Mouse (Mus musculus): ENCODE data around the gene Wdr17. TPM values are rescaled to one million over a fixed set of nuclear protein-coding genes. Genes with fewer than 3 reads are reported as not detected.

The Wdr17 gene
- polyA plus RNA-seq, 1 experiment from 2014 or later: 5.7 TPM

DNA sequence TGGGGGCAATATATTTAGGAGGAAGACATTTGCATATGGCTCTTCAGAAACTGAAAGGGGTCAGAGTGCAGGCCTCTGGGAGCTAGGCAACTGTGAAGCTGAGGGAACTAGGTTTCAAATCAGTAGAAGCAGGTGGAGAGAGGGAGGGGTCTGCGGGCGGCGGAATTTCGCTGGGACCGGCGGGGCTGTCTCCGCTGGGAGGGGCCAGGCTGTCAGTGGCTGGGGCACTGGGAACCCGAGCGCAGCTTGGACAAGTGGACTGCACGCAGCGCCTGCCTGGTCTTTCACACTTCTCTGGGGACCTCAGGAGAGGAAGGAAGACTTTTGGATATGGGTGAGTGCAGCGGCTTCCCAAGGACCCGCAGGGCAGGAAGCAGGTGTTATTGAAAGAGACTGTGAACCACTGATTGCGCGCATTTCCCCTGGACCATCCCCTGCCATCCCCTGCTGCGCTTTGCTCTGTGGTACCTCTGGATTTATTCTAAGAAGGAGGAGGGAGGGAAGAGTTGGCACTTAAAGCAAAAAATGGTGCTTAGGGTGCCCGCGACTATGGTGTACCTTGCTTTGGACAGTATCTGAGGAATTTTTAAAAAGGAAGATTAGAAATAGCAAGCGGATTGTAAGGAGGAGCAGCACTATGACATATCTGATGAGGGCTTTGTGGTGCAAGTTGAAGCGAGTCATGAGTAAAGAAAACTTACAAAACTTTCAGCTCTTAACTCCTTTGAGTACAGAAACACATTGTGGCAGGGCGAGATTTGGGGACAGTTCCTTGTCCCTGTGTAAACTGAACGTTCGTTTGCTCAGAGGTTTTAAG, 107.5 kb downstream of the Wdr17 start:
- Histone ChIP-seq H3K27me3 (no peaks in the 10 kb centered on the region), H3K27ac (peak overlapping the region; percentile 41; the same call in 1 of the 2 replicates), H3K9ac (peak overlapping the region; percentile 39), H3K9me3 (replicated peaks) (no peaks in the 10 kb centered on the region), H3K4me1 (peaks cover 15% of the 10 kb centered on the region), H3K4me2 (replicated peaks) (peak overlapping the region; percentile 75), H3K36me3 (no peaks in the 10 kb centered on the region), H3K4me3 (peak overlapping the region; percentile 36)
- under 1% methylated on average over 23 of the region's 23 CpGs for WGBS
- ATAC-seq (ENCODE audit: low FRiP score): peak; percentile 76

DNA sequence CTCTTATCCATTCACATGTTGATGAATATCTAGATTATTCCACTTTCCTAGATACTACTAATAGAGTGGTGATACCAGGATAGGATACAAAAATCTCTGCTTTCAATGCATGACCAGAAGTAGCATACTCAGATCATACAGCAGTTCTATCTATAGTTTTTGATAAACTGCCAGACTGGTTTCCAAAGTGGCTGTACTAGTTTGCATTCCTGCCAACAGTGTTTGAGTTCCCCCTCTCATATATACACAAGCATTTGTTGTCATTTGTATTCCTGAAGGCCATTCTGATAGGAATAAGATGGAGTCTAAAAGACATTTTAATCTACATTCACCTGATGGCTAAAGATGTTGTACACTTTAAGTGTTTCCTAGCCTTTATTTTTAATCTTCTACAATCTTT, 110.0 kb downstream of the Wdr17 start:
- Histone ChIP-seq H3K27ac (no peak overlapping the region), H3K4me3 (no peak overlapping the region), H3K4me1 (peaks cover 15% of the 10 kb centered on the region), H3K27me3 (no peaks in the 10 kb centered on the region), H3K4me2 (replicated peaks) (no peak overlapping the region), H3K36me3 (no peaks in the 10 kb centered on the region), H3K9me3 (replicated peaks) (no peaks in the 10 kb centered on the region), H3K9ac (no peak overlapping the region)
- no peak for ATAC-seq (ENCODE audit: low FRiP score)

DNA sequence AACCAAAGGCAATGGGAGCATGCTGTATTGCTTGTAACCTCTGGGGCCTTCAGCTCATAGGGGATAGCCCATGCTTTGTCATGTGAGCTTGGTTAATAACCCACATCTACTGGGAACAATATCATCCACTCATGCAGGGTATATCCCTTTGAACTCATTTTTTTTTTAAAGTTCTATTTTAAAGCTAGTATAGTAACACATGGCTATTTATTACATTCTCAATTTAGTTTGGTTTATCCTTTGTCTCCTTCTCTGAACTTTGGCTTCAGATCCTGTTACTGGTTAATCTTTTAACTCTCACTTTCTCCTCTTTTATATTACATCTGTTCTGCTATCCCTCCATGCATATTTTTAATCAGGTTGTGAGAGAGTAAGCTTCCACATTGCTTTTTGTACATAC, 110.7 kb downstream of the Wdr17 start:
- Histone ChIP-seq H3K27ac (no peak overlapping the region), H3K4me1 (peaks cover 15% of the 10 kb centered on the region), H3K27me3 (no peaks in the 10 kb centered on the region), H3K4me2 (replicated peaks) (no peak overlapping the region), H3K9ac (no peak overlapping the region), H3K4me3 (no peak overlapping the region), H3K9me3 (replicated peaks) (no peaks in the 10 kb centered on the region), H3K36me3 (no peaks in the 10 kb centered on the region)
- ATAC-seq (ENCODE audit: low FRiP score): no peak

DNA sequence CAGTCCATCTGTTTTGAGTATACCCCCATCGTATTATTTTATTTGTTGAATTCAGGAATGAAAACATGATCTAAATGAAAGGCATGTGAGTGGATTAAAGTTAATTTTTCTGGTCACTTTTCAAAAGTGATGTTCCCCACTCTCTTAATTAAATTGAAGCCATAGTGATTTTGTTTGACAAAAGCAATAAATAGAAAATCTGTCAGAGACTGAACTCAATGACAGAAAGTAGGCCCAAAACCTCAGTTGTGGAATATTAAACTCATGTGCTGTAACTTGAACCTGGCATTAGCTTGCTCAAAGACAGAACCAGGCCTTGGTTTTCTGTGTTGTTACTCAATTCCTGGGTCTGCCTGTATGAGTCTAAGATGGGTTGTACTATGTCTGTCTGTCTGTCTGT, 129.3 kb downstream of the Wdr17 start:
- Histone ChIP-seq H3K27ac (no peak overlapping the region), H3K36me3 (no peaks in the 10 kb centered on the region), H3K4me2 (replicated peaks) (no peak overlapping the region), H3K9me3 (replicated peaks) (no peaks in the 10 kb centered on the region), H3K9ac (no peak overlapping the region), H3K4me3 (no peak overlapping the region), H3K27me3 (no peaks in the 10 kb centered on the region), H3K4me1 (no peaks in the 10 kb centered on the region)
- WGBS: 86% methylated on average over 1 of the region's 1 CpGs
- no peak for ATAC-seq (ENCODE audit: low FRiP score)

DNA sequence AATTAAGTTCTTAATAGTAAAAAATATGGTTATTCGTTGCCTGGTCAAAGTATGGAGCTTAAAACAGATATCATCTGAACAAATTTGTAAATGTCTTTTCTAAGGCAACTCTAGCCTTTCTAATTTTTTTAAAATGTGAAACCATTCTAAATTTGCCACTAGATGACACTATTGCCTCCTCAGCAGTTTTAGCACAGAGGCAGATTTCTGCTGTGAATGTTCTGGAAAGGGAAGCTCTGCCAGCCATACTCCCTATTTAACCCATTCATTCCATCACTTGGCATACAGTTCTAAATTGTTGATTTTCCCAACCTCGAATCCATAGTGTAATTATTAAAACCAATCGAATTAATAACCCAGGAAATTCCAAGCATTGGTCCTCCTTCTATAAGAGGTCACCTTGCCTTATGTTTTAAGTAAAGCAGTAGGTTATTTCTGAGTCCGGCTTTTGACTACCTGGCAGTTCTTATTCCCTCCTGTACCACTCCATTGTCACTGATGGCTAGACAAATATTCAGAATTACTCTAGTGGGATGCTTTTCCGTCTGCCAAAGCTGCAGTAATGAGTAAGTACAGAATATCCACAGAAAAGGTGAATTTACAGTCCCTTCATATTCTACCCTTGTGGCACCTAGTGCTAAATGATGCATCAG, 150.2 kb downstream of the Wdr17 start:
- ATAC-seq (ENCODE audit: low FRiP score): no peak
- no peak overlapping the region for H3K4me2 ChIP-seq (replicated peaks)

DNA sequence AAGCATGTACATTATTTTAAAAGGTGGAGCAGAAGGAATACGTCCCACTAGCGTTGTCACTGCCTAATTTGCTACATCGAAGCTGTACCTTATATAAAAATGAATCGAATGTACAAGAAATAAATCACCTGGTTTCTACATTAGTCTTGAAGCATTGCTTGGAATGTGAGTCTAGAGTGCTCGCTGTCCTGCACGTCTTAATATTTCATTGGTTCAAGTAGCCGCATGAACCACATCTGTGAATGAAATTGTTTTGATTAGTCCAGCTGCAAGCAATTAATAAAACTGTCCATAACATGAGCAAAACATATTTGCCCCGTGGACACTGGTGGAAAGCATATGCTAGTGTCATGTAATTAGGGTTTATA, 162.3 kb downstream of the Wdr17 start:
- WGBS: 16% methylated on average over 8 of the region's 8 CpGs
- H3K4me3 ChIP-seq: peak overlapping the region; percentile 51
- no peaks in the 10 kb centered on the region for H3K36me3 ChIP-seq
- H3K4me2 ChIP-seq (replicated peaks): peak overlapping the region; percentile 60
- peak overlapping the region; percentile 23; the same call in 1 of the 2 replicates for H3K9ac ChIP-seq
- peak; percentile 55 for ATAC-seq (ENCODE audit: low FRiP score)
- H3K27me3 ChIP-seq: no peaks in the 10 kb centered on the region
- H3K9me3 ChIP-seq (replicated peaks): no peaks in the 10 kb centered on the region
- H3K4me1 ChIP-seq: peaks cover 7% of the 10 kb centered on the region; the same call in 1 of the 2 replicates
- no peak overlapping the region for H3K27ac ChIP-seq

More for the DNA sequence above, 150.2 kb downstream of the Wdr17 start:
- Histone ChIP-seq H3K4me1 (no peaks in the 10 kb centered on the region), H3K9me3 (replicated peaks) (no peaks in the 10 kb centered on the region), H3K36me3 (no peaks in the 10 kb centered on the region), H3K27me3 (0 out of 2 replicates have a peak, but pooled peaks cover 3% of the 10 kb centered on the region), H3K4me3 (no peak overlapping the region), H3K27ac (no peak overlapping the region), H3K9ac (no peak overlapping the region)
- 67% methylated on average over 5 of the region's 5 CpGs for WGBS

DNA sequence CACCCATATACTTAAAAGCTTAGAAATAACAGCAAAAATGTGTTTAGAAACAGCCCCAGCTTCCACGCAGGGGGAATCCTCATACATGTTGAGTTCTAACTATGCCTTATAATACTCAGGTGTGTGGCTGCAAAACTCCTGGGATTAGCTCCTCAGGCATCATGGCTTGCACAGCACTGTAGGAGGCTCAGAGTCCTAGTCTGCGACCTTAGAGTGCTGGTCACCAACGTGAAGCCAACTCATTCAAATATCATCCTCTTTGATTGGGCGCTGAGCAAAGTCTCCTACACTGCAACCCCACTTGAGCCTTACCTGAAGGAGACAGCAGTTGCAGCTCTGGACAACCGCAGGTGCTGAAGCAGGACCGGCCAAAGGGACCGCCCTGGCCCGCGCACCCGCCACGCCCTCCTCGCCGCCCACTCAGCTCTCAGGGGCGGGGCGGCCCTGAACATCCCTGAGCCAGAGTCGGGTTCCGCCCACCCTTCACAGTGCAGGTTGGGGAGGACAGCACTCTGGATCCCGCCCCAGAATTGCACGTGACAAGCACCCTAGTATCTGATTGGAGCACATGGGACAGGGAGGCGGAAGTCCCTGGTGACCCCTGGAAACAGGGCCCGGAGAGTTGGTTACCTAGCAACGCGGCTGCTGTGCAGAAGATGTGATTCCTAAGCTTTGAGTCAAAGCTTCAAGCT, 162.9 kb downstream of the Wdr17 start:
- no peaks in the 10 kb centered on the region for H3K9me3 ChIP-seq (replicated peaks)
- H3K9ac ChIP-seq: peak overlapping the region; percentile 53
- WGBS: 2% methylated on average over 23 of the region's 23 CpGs
- H3K4me1 ChIP-seq: peaks cover 7% of the 10 kb centered on the region; the same call in 1 of the 2 replicates
- ATAC-seq (ENCODE audit: low FRiP score): peak; percentile 100
- H3K27me3 ChIP-seq: no peaks in the 10 kb centered on the region
- peak overlapping the region; percentile 60 for H3K4me2 ChIP-seq (replicated peaks)
- no peak overlapping the region for H3K27ac ChIP-seq
- H3K36me3 ChIP-seq: no peaks in the 10 kb centered on the region
- H3K4me3 ChIP-seq: peak overlapping the region; percentile 51

DNA sequence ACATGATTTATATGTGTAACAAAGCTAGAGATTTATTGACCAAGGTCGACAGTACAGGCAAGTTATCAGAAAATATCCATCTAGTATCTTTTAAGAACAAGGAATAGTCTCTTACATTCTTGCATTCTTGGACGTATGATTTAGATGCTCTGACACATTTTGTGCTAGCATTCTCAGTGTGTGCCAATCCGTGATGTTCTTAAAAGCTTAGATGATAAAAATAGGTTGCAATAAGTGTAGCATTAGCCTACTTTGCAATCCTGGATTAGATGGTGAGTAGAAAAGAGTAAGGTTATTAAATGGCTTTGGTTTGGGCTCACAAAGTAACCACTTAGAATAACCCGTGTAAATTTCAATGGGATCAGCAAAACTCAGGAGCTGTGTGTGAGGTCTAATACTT, 168.5 kb downstream of the Wdr17 start:
- no peak overlapping the region for H3K9ac ChIP-seq
- ATAC-seq (ENCODE audit: low FRiP score): no peak
- no peak overlapping the region for H3K27ac ChIP-seq
- no peak overlapping the region for H3K4me3 ChIP-seq
- no peaks in the 10 kb centered on the region for H3K4me1 ChIP-seq
- H3K4me2 ChIP-seq (replicated peaks): no peak overlapping the region
- no peaks in the 10 kb centered on the region for H3K9me3 ChIP-seq (replicated peaks)
- H3K36me3 ChIP-seq: no peaks in the 10 kb centered on the region
- no peaks in the 10 kb centered on the region for H3K27me3 ChIP-seq
- 75% methylated on average over 4 of the region's 4 CpGs for WGBS

DNA sequence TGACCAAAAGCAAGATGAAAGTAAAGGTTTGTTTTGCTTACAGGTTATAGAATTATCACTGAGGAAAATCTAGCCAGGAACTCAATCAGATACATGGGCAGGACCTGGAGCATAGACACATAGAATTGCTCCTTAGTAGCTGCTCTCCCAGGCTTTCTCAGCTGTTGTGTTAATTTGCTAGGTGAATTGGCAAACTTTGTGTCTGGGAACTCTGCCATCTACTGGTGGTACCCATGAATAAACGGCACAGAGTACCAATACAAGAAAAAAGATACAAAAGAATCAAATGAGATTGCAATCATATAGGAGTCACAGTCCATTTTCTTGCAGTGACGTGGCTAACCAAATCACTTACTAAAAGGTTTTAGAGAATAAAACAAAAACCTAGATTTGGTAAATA, 181.2 kb downstream of the Wdr17 start:
- Histone ChIP-seq H3K4me1 (no peaks in the 10 kb centered on the region), H3K36me3 (no peaks in the 10 kb centered on the region), H3K9me3 (replicated peaks) (no peaks in the 10 kb centered on the region), H3K4me2 (replicated peaks) (no peak overlapping the region), H3K27ac (no peak overlapping the region), H3K9ac (no peak overlapping the region), H3K27me3 (no peaks in the 10 kb centered on the region), H3K4me3 (no peak overlapping the region)
- WGBS: 67% methylated on average over 2 of the region's 2 CpGs
- no peak for ATAC-seq (ENCODE audit: low FRiP score)

DNA sequence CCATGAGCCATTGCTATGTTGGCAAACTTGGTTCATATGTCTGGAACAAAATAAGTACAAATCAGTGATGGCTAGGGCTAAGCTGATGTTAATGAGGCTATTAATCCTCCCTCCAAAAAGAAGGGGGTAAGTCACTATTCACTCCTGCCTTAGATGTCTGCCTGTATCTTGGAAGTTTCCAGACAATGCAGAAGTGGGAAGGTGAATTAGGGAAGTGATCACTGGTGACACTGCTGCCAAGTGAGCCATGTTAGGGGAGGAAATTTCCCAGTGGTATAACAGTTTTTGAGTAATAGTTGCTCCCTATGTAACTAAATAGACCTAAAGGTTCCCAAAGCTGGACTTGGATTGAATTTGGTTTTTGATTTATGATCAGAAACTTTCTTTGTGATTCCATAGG, 215.2 kb downstream of the Wdr17 start:
- H3K4me3 ChIP-seq: no peak overlapping the region
- H3K9ac ChIP-seq: no peak overlapping the region
- ATAC-seq (ENCODE audit: low FRiP score): no peak
- H3K4me2 ChIP-seq (replicated peaks): no peak overlapping the region
- H3K4me1 ChIP-seq: no peaks in the 10 kb centered on the region
- H3K36me3 ChIP-seq: no peaks in the 10 kb centered on the region
- H3K27ac ChIP-seq: no peak overlapping the region
- H3K9me3 ChIP-seq (replicated peaks): no peaks in the 10 kb centered on the region
- no peaks in the 10 kb centered on the region for H3K27me3 ChIP-seq

DNA sequence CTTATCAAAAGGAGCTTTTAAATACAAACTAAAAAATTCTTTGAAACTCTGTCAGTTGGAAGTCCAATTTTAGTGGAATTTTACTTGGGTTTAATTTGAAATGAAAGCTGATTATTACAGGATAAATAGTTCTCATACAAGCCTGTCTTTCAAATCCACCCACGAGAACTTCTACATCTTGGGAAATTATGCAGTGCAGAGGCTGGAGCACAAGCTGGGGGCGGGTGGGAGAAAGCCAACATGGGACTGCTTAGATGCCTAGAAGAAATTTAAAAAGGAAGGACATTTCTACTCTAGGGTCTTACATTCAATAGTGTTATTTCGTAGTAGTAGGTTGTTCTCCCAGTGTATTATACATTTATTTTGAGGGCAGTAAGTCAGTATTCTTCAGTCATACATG, 219.2 kb downstream of the Wdr17 start:
- no peak for ATAC-seq (ENCODE audit: low FRiP score)
- H3K9ac ChIP-seq: no peak overlapping the region
- no peaks in the 10 kb centered on the region for H3K4me1 ChIP-seq
- no peak overlapping the region for H3K4me2 ChIP-seq (replicated peaks)
- WGBS: 71% methylated on average over 3 of the region's 3 CpGs
- H3K36me3 ChIP-seq: no peaks in the 10 kb centered on the region
- no peaks in the 10 kb centered on the region for H3K27me3 ChIP-seq
- H3K9me3 ChIP-seq (replicated peaks): no peaks in the 10 kb centered on the region
- no peak overlapping the region for H3K4me3 ChIP-seq
- H3K27ac ChIP-seq: no peak overlapping the region

DNA sequence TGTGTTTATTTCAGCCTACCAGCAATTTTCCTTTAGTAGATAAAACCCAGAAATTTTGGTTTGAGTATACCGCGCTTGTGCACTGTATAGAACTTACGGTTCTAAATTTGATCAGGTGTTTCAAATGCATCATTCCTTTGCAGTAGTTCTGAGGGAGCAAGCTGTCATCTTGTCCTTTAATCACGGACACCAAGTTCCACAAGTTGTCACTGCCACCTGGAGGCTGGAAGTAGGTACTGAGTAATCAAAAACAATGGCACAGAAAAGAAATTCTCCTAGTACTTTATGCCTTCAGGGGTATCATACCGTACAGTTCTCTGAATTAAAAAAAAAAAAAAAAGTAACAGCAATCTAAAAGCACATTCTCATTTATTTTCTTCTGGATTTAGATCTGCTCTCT, 226.3 kb downstream of the Wdr17 start:
- Histone ChIP-seq H3K9me3 (replicated peaks) (no peaks in the 10 kb centered on the region), H3K4me2 (replicated peaks) (no peak overlapping the region), H3K9ac (no peak overlapping the region), H3K4me1 (no peaks in the 10 kb centered on the region), H3K36me3 (no peaks in the 10 kb centered on the region), H3K4me3 (no peak overlapping the region), H3K27ac (no peak overlapping the region), H3K27me3 (no peaks in the 10 kb centered on the region)
- WGBS: 46% methylated on average over 5 of the region's 5 CpGs
- ATAC-seq (ENCODE audit: low FRiP score): no peak; the same call in 1 of the 2 replicates

Measured in hindbrain, embryonic 12.5 days (tissue).